Mouse (Mus musculus) spleen, embryonic (tissue): ENCODE data around the gene Olfr872.
"Not testable (repeated sequence)": the region's sequence is repeated elsewhere in the genome, so short reads cannot be mapped to it uniquely, and the experiment has no call there.

ENCODE experiments used
- CTCF ChIA-PET: fragments of 350-600 bp; sonication (Branson Sonifier 250); formaldehyde crosslinking; loops from one replicate; lab custom pipeline; 2022; lab: Charles Lee

Olfr872 gene

GRCm38 (mm10) chr9:20236819-20237218 is at the start of gene Olfr872:
Gene Olfr872 (plus strand): TSS chr9:20237119.
- CTCF ChIA-PET, result no interaction called here

GRCm38 (mm10) chr9:20202131-20202530 is 34.8 kb upstream of the Olfr872 start:
- CTCF ChIA-PET, result no interaction called here

GRCm38 (mm10) chr9:20203413-20203984 is 33.4 kb upstream of the Olfr872 start:
- CTCF ChIA-PET, result not testable (repeated sequence)

GRCm38 (mm10) chr9:20210812-20211211 is 26.1 kb upstream of the Olfr872 start:
- CTCF ChIA-PET, result no interaction called here

GRCm38 (mm10) chr9:20211477-20211876 is 25.4 kb upstream of the Olfr872 start:
- CTCF ChIA-PET, result no interaction called here

- CTCF ChIA-PET, result no interaction called here
Measured at GRCm38 (mm10) chr9:20211907-20212306, 25.0 kb upstream of the Olfr872 start, which contains the start of gene Olfr871. Gene Olfr871 (plus strand): TSS chr9:20212207.

GRCm38 (mm10) chr9:20237378-20237777 is 459 bp downstream of the Olfr872 start:
- CTCF ChIA-PET, result no interaction called here

GRCm38 (mm10) chr9:20282051-20282450 is 45.1 kb downstream of the Olfr872 start, which contains the start of gene Olfr39:
Gene Olfr39 (plus strand): TSS chr9:20282351.
- CTCF ChIA-PET, result no interaction called here

- CTCF ChIA-PET, result not testable (repeated sequence)
Measured at GRCm38 (mm10) chr9:20295562-20295961, 58.6 kb downstream of the Olfr872 start.

GRCm38 (mm10) chr9:20298232-20298631 is 61.3 kb downstream of the Olfr872 start, which contains the start of gene Olfr873:
Gene Olfr873 (plus strand): TSS chr9:20298532.
- CTCF ChIA-PET, result no interaction called here
